Mouse (Mus musculus) forebrain, postnatal 0 days (tissue): Measurements from ENCODE around the gene Cpn2. TPM values are rescaled to one million over a fixed set of nuclear protein-coding genes. Genes with fewer than 3 reads are reported as not detected.
A peak's percentile ranks its signal among the peaks of the same experiment; 100 is the strongest.

Experiments
- ATAC-seq: fragments of 200-750 bp; cut with Nextera tagmentation; 2 replicates; pipeline ENCODE4 v1.8.0; 2017; ENCODE audit warnings: mild to moderate bottlenecking, moderate library complexity
- DNase-seq: peaks from one replicate; pipeline ENCODE4 v3.0.0-alpha.2; 2015
- H3K27ac ChIP-seq: fragments of 300-500 bp; sonication (generic); 2 replicates; pipeline ENCODE4 v1.5.1; 2014; ENCODE audit warnings: low read depth, mild to moderate bottlenecking, antibody characterized with exemption, low read length, moderate library complexity, mixed read lengths
- H3K27me3 ChIP-seq: fragments of 300-500 bp; sonication (generic); 2 replicates; pipeline ENCODE4 v1.6.1; 2014; ENCODE audit warnings: mild to moderate bottlenecking, low read length, mixed read lengths; ENCODE audit not compliant: insufficient read depth
- H3K36me3 ChIP-seq: fragments of 300-500 bp; sonication (generic); 2 replicates; pipeline ENCODE4 v1.6.1; 2014; ENCODE audit warnings: mild to moderate bottlenecking, moderate library complexity; ENCODE audit not compliant: insufficient read depth
- H3K4me1 ChIP-seq: fragments of 300-500 bp; sonication (generic); 2 replicates; pipeline ENCODE4 v1.6.1; 2014; ENCODE audit warnings: antibody characterized with exemption; ENCODE audit not compliant: insufficient read depth
- H3K4me2 ChIP-seq: fragments of 300-500 bp; sonication (generic); 2 replicates; pipeline ENCODE4 v1.6.1; 2014; ENCODE audit warnings: low read depth, mild to moderate bottlenecking, moderate library complexity
- H3K4me3 ChIP-seq: fragments of 300-500 bp; sonication (generic); 2 replicates; pipeline ENCODE4 v1.5.1; 2014; ENCODE audit warnings: low read depth, low read length, mixed read lengths
- H3K9ac ChIP-seq: fragments of 300-500 bp; sonication (generic); 2 replicates; pipeline ENCODE4 v1.6.1; 2014; ENCODE audit warnings: mild to moderate bottlenecking
- H3K9me3 ChIP-seq: fragments of 300-500 bp; sonication (generic); 2 replicates; pipeline ENCODE4 v1.6.1; 2016; ENCODE audit warnings: low read length
- CTCF ChIP-seq: sonication (generic); IDR thresholded peaks from 2 replicates; pipeline ENCODE4 v1.5.1; 2016; ENCODE audit warnings: antibody characterized with exemption, control low read depth, low read depth
- WGBS: fragments of 180-500 bp; shearing (Covaris S2); extraction: QIAGEN DNeasy Blood & Tissue Kit; methylation state at CpG from one replicate; pipeline ENCODE4 v1.1.7; 2014; 5-methylcytosine and 5-hydroxymethylcytosine counted together
- polyA plus RNA-seq: library from polyadenylated mRNA; unstranded; fragments of >200 nt; fragmentation: Nextera tagmentation; extraction: Ambion mirVana; gene quantifications from 2 replicates; pipeline ENCODE4 v1.2.1, GENCODE M21; 2015
- total RNA-seq: library from RNA; depleted of rRNA; stranded (reverse); fragments of >200 nt; gene quantifications from 2 replicates; pipeline ENCODE4 v1.2.3, GENCODE M21; 2014

Gene Cpn2
- total and polyA plus RNA-seq, 2 experiments from 2014 or later = not detected

DNA sequence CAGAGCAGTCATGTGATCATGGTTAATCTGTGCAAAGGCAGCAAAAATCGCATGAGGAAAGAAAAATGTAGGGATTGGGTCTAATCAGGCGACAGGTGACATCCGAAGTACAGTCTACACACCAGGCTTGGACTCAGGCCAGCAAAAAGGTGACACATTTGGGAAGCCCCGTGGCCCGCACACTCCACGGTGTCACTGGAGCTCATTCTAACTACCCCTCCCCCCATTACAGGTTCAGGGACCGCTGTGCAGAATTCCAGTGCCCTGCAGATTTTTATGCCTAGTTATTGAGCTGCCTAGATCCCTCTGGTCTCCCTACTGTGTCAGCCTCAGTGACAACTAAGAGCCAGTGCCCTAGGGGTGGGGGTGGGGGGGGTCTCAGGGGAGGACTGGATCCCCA is 30.2 kb upstream of the Cpn2 start:
- no peak for ATAC-seq
- Histone ChIP-seq H3K4me1 (no peaks in the 10 kb centered on the region), H3K9ac (no peak overlapping the region), H3K27me3 (no peaks in the 10 kb centered on the region), H3K4me3 (no peak overlapping the region), H3K27ac (no peak overlapping the region), H3K36me3 (no peaks in the 10 kb centered on the region), H3K4me2 (no peak overlapping the region), H3K9me3 (no peaks in the 10 kb centered on the region)
- TF ChIP-seq CTCF = no peak
- 85% methylated on average over 7 of the region's 7 CpGs for WGBS
- DNase-seq = no peak

DNA sequence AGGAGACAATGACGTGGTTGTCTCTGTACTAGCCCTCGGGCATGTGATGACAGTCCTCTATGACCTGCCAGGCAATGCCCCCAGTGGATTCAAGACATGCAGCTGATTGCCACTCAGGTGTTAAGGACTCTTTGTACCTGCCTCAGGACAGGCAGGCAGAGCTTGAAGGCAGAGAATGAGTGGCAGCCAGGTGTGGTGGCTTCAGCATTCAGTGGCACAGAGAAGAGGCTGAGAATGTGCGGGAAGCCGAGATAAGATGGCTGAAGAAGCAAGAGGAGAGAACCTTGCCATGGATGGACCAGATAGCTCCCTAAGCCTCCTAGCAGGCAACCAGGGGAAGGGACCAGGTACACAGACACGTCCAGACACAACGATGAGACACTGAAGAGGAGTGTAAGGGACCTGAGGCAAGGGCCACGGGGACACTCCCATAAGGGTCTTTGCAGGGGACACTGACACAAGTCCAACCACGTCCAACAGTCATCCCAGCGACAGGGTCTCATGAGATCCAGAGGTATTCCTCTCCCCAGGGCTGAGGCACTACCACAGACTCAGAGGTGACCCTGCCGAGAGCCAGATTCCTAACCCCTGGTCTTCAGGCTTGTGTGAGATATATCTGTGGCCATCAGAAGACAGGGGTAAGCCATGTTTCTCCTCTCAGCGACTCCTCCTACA is 29.4 kb upstream of the Cpn2 start:
- Histone ChIP-seq H3K27me3 (no peaks in the 10 kb centered on the region), H3K9me3 (no peaks in the 10 kb centered on the region), H3K4me1 (no peaks in the 10 kb centered on the region), H3K9ac (no peak overlapping the region), H3K4me3 (no peak overlapping the region), H3K4me2 (no peak overlapping the region), H3K36me3 (no peaks in the 10 kb centered on the region), H3K27ac (no peak overlapping the region)
- TF ChIP-seq CTCF = no peak
- 90% methylated on average over 11 of the region's 11 CpGs for WGBS
- ATAC-seq (no peak), DNase-seq (no peak)

DNA sequence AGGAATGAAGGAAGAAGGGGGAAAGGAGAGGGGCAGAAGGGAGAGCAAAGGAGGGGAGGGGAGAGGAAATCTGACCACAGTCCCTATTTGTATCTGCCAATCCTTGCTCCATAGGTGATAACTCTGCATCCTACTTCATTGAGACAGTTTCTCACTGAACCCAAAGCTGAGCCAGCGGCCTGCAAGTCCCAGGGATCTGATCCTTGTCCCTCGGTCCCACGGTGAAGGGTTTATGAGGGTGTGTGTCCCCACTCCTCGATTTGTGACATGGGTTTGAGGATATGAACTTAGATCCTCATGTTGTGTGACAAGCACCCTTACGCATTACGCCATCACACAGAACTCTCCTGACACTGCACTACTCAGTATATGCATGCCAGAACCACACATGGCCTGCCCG is 27.8 kb upstream of the Cpn2 start:
- no peak for ATAC-seq
- Histone ChIP-seq H3K4me1 (no peaks in the 10 kb centered on the region), H3K4me3 (no peak overlapping the region), H3K9me3 (no peaks in the 10 kb centered on the region), H3K36me3 (no peaks in the 10 kb centered on the region), H3K27me3 (no peaks in the 10 kb centered on the region), H3K27ac (no peak overlapping the region), H3K9ac (no peak overlapping the region), H3K4me2 (no peak overlapping the region)
- no peak for DNase-seq
- 93% methylated on average over 7 of the region's 7 CpGs for WGBS
- no peak for TF ChIP-seq CTCF

DNA sequence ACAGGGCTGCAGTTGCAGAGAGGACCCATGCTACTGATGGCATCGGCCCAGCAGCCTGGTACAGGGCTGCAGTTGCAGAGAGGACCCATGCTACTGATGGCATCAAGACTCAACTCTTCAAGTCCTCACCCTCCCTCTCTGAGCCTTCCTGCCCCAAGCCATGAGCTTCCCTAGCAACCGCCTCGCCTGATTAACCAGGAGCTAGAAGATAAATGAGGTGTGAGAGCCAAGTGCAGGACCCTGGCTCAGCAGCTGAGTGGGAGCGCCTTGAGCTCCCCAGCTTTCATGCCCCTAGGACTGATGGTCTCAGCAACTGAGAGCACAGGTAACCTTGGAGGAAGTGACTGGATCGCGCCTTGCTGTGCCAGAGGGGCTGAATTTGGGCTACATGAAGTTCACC is 23.1 kb upstream of the Cpn2 start:
- TF ChIP-seq CTCF = no peak
- no peaks in the 10 kb centered on the region for H3K27me3 ChIP-seq
- no peak overlapping the region for H3K4me3 ChIP-seq
- no peaks in the 10 kb centered on the region for H3K4me1 ChIP-seq
- H3K4me2 ChIP-seq = no peak overlapping the region
- H3K9me3 ChIP-seq = no peaks in the 10 kb centered on the region
- ATAC-seq (no peak), DNase-seq (no peak)
- H3K9ac ChIP-seq = no peak overlapping the region
- H3K27ac ChIP-seq = no peak overlapping the region
- H3K36me3 ChIP-seq = no peaks in the 10 kb centered on the region
- WGBS = 70% methylated on average over 6 of the region's 6 CpGs

DNA sequence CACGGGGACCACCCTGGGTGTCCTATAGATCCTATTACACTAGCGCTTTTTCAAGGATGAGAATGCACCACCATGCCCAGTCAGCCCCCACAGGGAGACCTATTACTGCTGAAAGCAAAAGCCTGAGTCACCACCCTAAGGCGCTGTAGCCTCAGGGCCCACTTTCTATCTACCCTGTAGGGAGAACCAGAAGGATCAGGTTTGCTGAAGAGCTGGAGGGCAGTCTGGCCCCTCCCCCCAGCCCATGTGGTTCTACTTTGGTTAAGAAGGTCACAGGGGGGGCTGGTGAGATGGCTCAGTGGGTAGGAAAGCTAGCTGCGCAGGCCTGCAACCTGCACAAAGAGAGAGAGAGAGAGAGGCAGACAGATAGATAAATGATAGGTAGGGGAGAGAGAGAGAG is 18.4 kb upstream of the Cpn2 start:
- no peak for DNase-seq
- ATAC-seq = no peak
- TF ChIP-seq CTCF = no peak
- 50% methylated on average over 4 of the region's 4 CpGs for WGBS
- H3K4me3 ChIP-seq = no peak overlapping the region
- H3K36me3 ChIP-seq = no peaks in the 10 kb centered on the region
- no peak overlapping the region for H3K9ac ChIP-seq
- H3K4me1 ChIP-seq = peaks cover 5% of the 10 kb centered on the region; the same call in 1 of the 2 replicates
- no peaks in the 10 kb centered on the region for H3K9me3 ChIP-seq
- H3K4me2 ChIP-seq = no peak overlapping the region
- peaks cover 25% of the 10 kb centered on the region for H3K27me3 ChIP-seq
- no peak overlapping the region for H3K27ac ChIP-seq

DNA sequence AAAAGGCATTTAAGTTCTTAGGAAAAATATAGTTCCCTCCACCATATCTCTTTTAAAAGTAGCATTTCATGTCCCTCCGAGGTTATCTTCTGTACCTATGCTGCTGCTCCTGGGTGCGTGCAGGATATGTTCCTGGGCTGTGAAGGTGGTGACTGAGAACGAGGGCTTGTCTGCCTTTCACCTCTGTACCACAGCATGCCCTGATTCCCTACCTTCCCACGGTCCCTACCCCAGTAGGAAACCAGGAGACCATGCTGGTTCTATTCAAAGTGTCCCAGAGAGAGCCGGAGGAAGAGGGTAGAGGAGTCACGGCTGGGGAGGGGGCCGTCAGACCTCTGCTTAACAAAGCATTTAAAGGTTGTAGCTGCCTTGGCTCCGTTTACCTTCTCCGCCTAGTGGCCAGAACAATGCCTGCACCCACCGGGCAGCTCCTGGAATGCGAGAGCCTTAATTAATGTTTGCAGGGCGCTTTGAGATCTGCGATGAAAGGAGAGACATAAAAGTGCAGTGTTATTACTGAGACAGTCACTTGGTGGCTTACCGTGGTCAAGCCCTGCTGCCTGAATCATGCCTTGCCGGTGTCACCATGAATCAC is 16.5 kb upstream of the Cpn2 start:
- Histone ChIP-seq H3K27me3 (peaks cover 25% of the 10 kb centered on the region), H3K9me3 (no peaks in the 10 kb centered on the region), H3K4me1 (peaks cover 5% of the 10 kb centered on the region; the same call in 1 of the 2 replicates), H3K36me3 (no peaks in the 10 kb centered on the region), H3K4me3 (0 out of 2 replicates have a peak overlapping the region, but pooled peaks have one; percentile 5), H3K27ac (no peak overlapping the region), H3K4me2 (peak overlapping the region; percentile 39), H3K9ac (0 out of 2 replicates have a peak overlapping the region, but pooled peaks have one; percentile 10)
- ATAC-seq (peak; percentile 70; the same call in 1 of the 2 replicates), DNase-seq (peak; percentile 68)
- 2% methylated on average over 15 of the region's 15 CpGs for WGBS
- TF ChIP-seq CTCF = peak; percentile 79

DNA sequence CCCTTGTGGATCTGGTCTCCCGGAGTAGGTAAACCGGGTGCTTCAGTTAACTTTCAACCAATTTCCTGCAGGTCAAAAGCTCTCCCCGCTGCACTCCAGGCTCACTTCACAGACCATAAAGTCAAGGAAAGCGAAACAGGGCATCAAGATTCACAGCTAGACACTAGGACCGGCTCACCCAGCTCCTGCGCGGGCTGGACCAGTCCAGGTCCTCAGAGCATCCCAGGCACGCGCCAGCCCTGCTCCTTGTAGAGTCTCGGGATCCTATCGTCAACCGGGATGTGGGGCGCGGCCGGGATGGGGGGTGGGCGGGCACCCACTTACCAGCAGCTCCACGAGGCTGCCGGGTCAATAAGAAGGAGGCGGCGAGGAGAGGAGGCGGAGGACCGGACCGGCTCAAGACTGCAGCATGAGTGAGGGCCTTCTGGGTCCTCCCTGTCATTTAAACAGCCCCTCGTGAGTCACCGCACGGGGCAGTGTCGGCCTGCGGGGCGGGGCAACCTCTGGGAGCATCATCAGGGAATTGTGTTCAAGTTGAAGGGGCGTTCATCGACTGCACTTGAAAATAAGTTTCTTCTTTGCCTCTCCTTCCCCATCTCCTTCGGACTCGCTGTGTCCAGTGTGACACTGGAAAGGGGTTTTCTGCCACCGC is 15.7 kb upstream of the Cpn2 start, which contains the start of gene Lrrc15:
TSS of gene Lrrc15 (minus strand) at position 413 of the 652 bp plus-strand sequence.
- 12% methylated on average over 34 of the region's 34 CpGs for WGBS
- Histone ChIP-seq H3K27ac (no peak within 1 kb of the TSS), H3K36me3 (no peaks in the 10 kb centered on the region), H3K4me2 (peak within 1 kb of the TSS; percentile 39), H3K9ac (0 out of 2 replicates have a peak within 1 kb of the TSS, but pooled peaks have one; percentile 10), H3K4me1 (peaks cover 5% of the 10 kb centered on the region; the same call in 1 of the 2 replicates), H3K27me3 (peaks cover 25% of the 10 kb centered on the region), H3K9me3 (no peaks in the 10 kb centered on the region), H3K4me3 (0 out of 2 replicates have a peak within 1 kb of the TSS, but pooled peaks have one; percentile 5)
- peak; percentile 26; the same call in 1 of the 2 replicates for TF ChIP-seq CTCF
- ATAC-seq (peak; percentile 49; the same call in 1 of the 2 replicates), DNase-seq (no peak)
